Mouse (Mus musculus): ENCODE measurements around the gene Nr6a1. TPM values are rescaled to one million over a fixed set of nuclear protein-coding genes. Genes with fewer than 3 reads are reported as not detected.

Gene Nr6a1
- polyA plus RNA-seq, 1 experiment = 0.74 TPM

GRCm38 (mm10) chr2:38779939-38780338, 147.5 kb downstream of the Nr6a1 start:
- Histone ChIP-seq H3K4me3 (ENCODE audit: insufficient read depth, poor library complexity, severe bottlenecking) (no peak overlapping the region), H3K36me3 (ENCODE audit: control insufficient read depth, insufficient read depth) (no peaks in the 10 kb centered on the region), H3ac (ENCODE audit: control insufficient read depth, insufficient read length, low read depth) (no peak overlapping the region), H3K79me2 (ENCODE audit: control insufficient read depth, insufficient read depth) (no peaks in the 10 kb centered on the region), H3K27me3 (ENCODE audit: control insufficient read depth, insufficient read depth, insufficient read length) (no peaks in the 10 kb centered on the region), H3K79me3 (ENCODE audit: low read depth) (no peaks in the 10 kb centered on the region)
- no peak for TF ChIP-seq MAX (IDR thresholded peaks at IDR 0.05)
- TF ChIP-seq FOSL1 (IDR thresholded peaks at IDR 0.05; ENCODE audit: insufficient read depth, low read length, poor library complexity, severe bottlenecking) = peak; percentile 85
- TF ChIP-seq MYOG (IDR thresholded peaks at IDR 0.05; ENCODE audit: control insufficient read depth, extremely low read depth, insufficient read length) = no peak
- peak; percentile 15 for TF ChIP-seq CEBPB (IDR thresholded peaks at IDR 0.05; ENCODE audit: low read depth)

GRCm38 (mm10) chr2:38777326-38777725, 150.2 kb downstream of the Nr6a1 start:
- Histone ChIP-seq H3K4me3 (ENCODE audit: insufficient read depth, poor library complexity, severe bottlenecking) (no peak overlapping the region), H3K79me2 (ENCODE audit: control insufficient read depth, insufficient read depth) (no peaks in the 10 kb centered on the region), H3ac (ENCODE audit: control insufficient read depth, insufficient read length, low read depth) (no peak overlapping the region), H3K36me3 (ENCODE audit: control insufficient read depth, insufficient read depth) (peaks cover under 1% of the 10 kb centered on the region), H3K79me3 (ENCODE audit: low read depth) (no peaks in the 10 kb centered on the region), H3K27me3 (ENCODE audit: control insufficient read depth, insufficient read depth, insufficient read length) (no peaks in the 10 kb centered on the region)
- TF ChIP-seq FOSL1 (IDR thresholded peaks at IDR 0.05; ENCODE audit: insufficient read depth, low read length, poor library complexity, severe bottlenecking) = no peak
- no peak for TF ChIP-seq MYOG (IDR thresholded peaks at IDR 0.05; ENCODE audit: control insufficient read depth, extremely low read depth, insufficient read length)
- no peak for TF ChIP-seq USF1 (IDR thresholded peaks at IDR 0.05; ENCODE audit: low read depth)
- TF ChIP-seq CTCF (IDR thresholded peaks at IDR 0.05; ENCODE audit: control insufficient read depth, insufficient read depth, insufficient read length) = no peak
- TF ChIP-seq CEBPB (IDR thresholded peaks at IDR 0.05; ENCODE audit: low read depth) = no peak
- no peak for TF ChIP-seq MYOD1 (IDR thresholded peaks at IDR 0.05; ENCODE audit: control insufficient read depth, insufficient read length, low read depth)
- no peak for TF ChIP-seq MAX (IDR thresholded peaks at IDR 0.05)

- Histone ChIP-seq H3K79me2 (ENCODE audit: control insufficient read depth, insufficient read depth) (no peaks in the 10 kb centered on the region), H3K79me3 (ENCODE audit: low read depth) (no peaks in the 10 kb centered on the region)
Measured at GRCm38 (mm10) chr2:38774936-38775335, 152.6 kb downstream of the Nr6a1 start.

DNA sequence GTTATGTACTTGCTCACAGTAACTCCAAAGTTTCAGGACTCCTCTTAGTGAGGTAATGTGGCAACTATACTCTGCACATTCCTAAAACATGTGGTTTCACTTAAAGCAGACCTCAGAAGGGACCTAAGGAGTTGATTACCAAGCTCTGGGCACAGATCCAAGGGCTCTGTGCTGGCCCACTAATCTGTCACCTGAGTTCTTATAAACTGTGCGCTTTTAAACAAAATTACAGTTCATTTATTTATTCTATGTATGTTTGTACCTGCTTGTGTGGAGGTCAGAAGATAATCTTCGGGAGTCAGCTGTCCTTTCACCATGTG, 156.1 kb downstream of the Nr6a1 start:
- TF ChIP-seq FOSL1 (IDR thresholded peaks at IDR 0.05; ENCODE audit: insufficient read depth, low read length, poor library complexity, severe bottlenecking) (no peak), CEBPB (IDR thresholded peaks at IDR 0.05; ENCODE audit: low read depth) (peak; percentile 55), MAX (IDR thresholded peaks at IDR 0.05) (peak; percentile 42)
- no peaks in the 10 kb centered on the region for H3K79me2 ChIP-seq (ENCODE audit: control insufficient read depth, insufficient read depth)
- no peak overlapping the region for H3ac ChIP-seq (ENCODE audit: control insufficient read depth, insufficient read length, low read depth)
- no peaks in the 10 kb centered on the region for H3K27me3 ChIP-seq (ENCODE audit: control insufficient read depth, insufficient read depth, insufficient read length)
- no peaks in the 10 kb centered on the region for H3K79me3 ChIP-seq (ENCODE audit: low read depth)
- no peak overlapping the region for H3K4me3 ChIP-seq (ENCODE audit: insufficient read depth, poor library complexity, severe bottlenecking)
- H3K36me3 ChIP-seq (ENCODE audit: control insufficient read depth, insufficient read depth) = peaks cover 5% of the 10 kb centered on the region

More at GRCm38 (mm10) chr2:38774936-38775335, 152.6 kb downstream of the Nr6a1 start:
- H3K4me3 ChIP-seq (ENCODE audit: insufficient read depth, poor library complexity, severe bottlenecking) = no peak overlapping the region
- TF ChIP-seq CTCF (IDR thresholded peaks at IDR 0.05; ENCODE audit: control insufficient read depth, insufficient read depth, insufficient read length) = no peak
- TF ChIP-seq MAX (IDR thresholded peaks at IDR 0.05) = no peak
- TF ChIP-seq MYOG (IDR thresholded peaks at IDR 0.05; ENCODE audit: control insufficient read depth, extremely low read depth, insufficient read length) = no peak
- no peak for TF ChIP-seq USF1 (IDR thresholded peaks at IDR 0.05; ENCODE audit: low read depth)
- no peak for TF ChIP-seq FOSL1 (IDR thresholded peaks at IDR 0.05; ENCODE audit: insufficient read depth, low read length, poor library complexity, severe bottlenecking)
- TF ChIP-seq CEBPB (IDR thresholded peaks at IDR 0.05; ENCODE audit: low read depth) = no peak
- TF ChIP-seq MYOD1 (IDR thresholded peaks at IDR 0.05; ENCODE audit: control insufficient read depth, insufficient read length, low read depth) = no peak
- H3ac ChIP-seq (ENCODE audit: control insufficient read depth, insufficient read length, low read depth) = no peak overlapping the region
- no peaks in the 10 kb centered on the region for H3K27me3 ChIP-seq (ENCODE audit: control insufficient read depth, insufficient read depth, insufficient read length)
- H3K36me3 ChIP-seq (ENCODE audit: control insufficient read depth, insufficient read depth) = peaks cover 5% of the 10 kb centered on the region

DNA sequence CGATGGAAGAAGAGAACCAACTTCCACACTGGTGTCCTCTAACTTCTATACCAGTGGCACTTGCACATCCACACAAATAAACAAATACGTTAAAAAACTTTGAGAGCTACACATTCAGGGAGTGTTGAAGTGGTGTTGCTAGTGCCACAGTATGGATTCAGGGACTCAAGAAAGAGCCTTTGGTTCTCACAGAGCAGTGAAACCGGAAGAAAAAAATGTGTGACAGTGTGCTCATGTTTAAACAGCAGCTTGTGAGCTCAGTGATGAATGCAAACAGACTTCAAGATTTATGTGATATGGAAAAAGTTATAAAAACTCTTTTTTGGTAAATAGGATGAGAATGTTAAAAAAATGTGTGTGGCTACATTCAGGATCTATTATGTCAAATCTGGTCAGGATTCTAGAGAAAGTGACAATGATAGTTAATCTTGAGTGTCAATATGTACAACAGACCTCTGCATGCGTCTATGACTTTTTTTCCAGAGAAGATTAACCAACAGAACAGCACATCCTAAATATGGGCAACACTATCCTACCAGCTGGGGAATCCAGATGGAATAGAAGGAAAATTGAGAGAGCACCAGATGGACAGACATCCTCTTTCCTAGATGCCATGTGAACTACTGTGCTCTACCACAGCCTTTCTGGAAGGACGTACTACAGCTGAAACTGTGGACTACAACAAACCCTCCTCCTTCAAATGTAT, 156.6 kb downstream of the Nr6a1 start:
- H3ac ChIP-seq (ENCODE audit: control insufficient read depth, insufficient read length, low read depth) = no peak overlapping the region
- H3K36me3 ChIP-seq (ENCODE audit: control insufficient read depth, insufficient read depth) = peaks cover 5% of the 10 kb centered on the region
- H3K4me3 ChIP-seq (ENCODE audit: insufficient read depth, poor library complexity, severe bottlenecking) = no peak overlapping the region
- no peaks in the 10 kb centered on the region for H3K79me2 ChIP-seq (ENCODE audit: control insufficient read depth, insufficient read depth)
- no peaks in the 10 kb centered on the region for H3K27me3 ChIP-seq (ENCODE audit: control insufficient read depth, insufficient read depth, insufficient read length)
- TF ChIP-seq MAX (IDR thresholded peaks at IDR 0.05) (no peak), USF1 (IDR thresholded peaks at IDR 0.05; ENCODE audit: low read depth) (no peak), CEBPB (IDR thresholded peaks at IDR 0.05; ENCODE audit: low read depth) (no peak), MYOD1 (IDR thresholded peaks at IDR 0.05; ENCODE audit: control insufficient read depth, insufficient read length, low read depth) (no peak), CTCF (IDR thresholded peaks at IDR 0.05; ENCODE audit: control insufficient read depth, insufficient read depth, insufficient read length) (no peak), MYOG (IDR thresholded peaks at IDR 0.05; ENCODE audit: control insufficient read depth, extremely low read depth, insufficient read length) (no peak), FOSL1 (IDR thresholded peaks at IDR 0.05; ENCODE audit: insufficient read depth, low read length, poor library complexity, severe bottlenecking) (no peak)
- H3K79me3 ChIP-seq (ENCODE audit: low read depth) = no peaks in the 10 kb centered on the region
